21 mouse cellular contexts compared by ENCODE assay signal in genomic region chr10:128916665-128917064, GRCm38 (mm10).
"Had no signal": no experiment of that assay in that cellular context is flagged by ENCODE, and none has a peak within 500 bp of the region (broad histone marks: within the 10 kb centered on the region; RNA-seq: fewer than 3 reads in every experiment).

No protein-coding gene starts in this region.

- H3K36me3 ChIP-seq: hindbrain, embryonic 15.5 days had no signal

- H3K4me3 ChIP-seq: gastrocnemius, adult 2 months; heart, embryonic 10.5 days; heart, embryonic 12.5 days; hindbrain, embryonic 13.5 days; hindbrain, embryonic 15.5 days; kidney, embryonic 15.5 days; limb, embryonic 13.5 days; limb, embryonic 15.5 days; liver, embryonic 12.5 days had no signal

- H3K27me3 ChIP-seq: heart, embryonic 12.5 days; hindbrain, embryonic 13.5 days; hindbrain, embryonic 15.5 days; kidney, embryonic 15.5 days; limb, embryonic 13.5 days; limb, embryonic 15.5 days had no signal

- H3K4me2 ChIP-seq: heart, embryonic 12.5 days; hindbrain, embryonic 13.5 days; hindbrain, embryonic 15.5 days; kidney, embryonic 15.5 days; limb, embryonic 13.5 days; limb, embryonic 15.5 days; liver, embryonic 12.5 days had no signal

- DNase-seq: gastrocnemius, adult 2 months; gastrocnemius, postnatal 10 days; gastrocnemius, postnatal 25 days; heart, adult 18-20 months; heart, postnatal 14 days; heart, postnatal 36 days; kidney, adult 2 months; kidney, adult 9 months; kidney, postnatal 14 days; kidney, postnatal 36 days; layer of hippocampus, adult 9-11 months; layer of hippocampus, postnatal 36 days; left cerebral cortex, postnatal 4 days had no signal
